In the genomic region with DNA sequence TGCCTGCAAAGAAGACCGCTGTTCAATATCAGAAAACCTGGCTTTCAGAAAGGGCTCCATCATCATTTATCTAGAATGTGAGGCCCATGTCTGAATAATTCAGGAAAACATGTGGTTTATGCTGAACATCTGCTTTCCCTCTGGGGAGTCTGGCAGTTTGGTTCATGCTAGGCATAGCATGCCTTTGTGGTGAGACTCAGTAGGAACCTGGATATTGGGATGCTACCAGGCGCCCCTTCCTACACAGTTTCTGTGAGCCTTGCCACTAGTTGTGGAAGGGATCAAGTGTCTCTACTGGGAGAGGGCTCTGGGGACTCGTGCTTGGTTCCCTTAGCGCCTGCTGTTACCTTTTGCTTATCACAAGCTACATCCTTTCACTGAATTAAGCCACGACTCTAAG, we compare ENCODE assay signal across 17 mouse cellular contexts. TPM values are rescaled to one million over a fixed set of nuclear protein-coding genes. Genes with fewer than 3 reads are reported as not detected.
"Had no signal": no experiment of that assay in that cellular context is flagged by ENCODE, and none has a peak within 500 bp of the region (broad histone marks: within the 10 kb centered on the region; RNA-seq: fewer than 3 reads in every experiment).

No protein-coding gene starts in this region.

- H3K4me1 ChIP-seq: liver, embryonic 13.5 days; midbrain, embryonic 13.5 days; stomach, embryonic 15.5 days had no signal

- H3K36me3 ChIP-seq: kidney, embryonic 15.5 days; liver, embryonic 13.5 days; midbrain, embryonic 13.5 days; stomach, embryonic 15.5 days had no signal

- H3K27ac ChIP-seq: kidney, embryonic 15.5 days; left cerebral cortex, adult 2 months; liver, embryonic 13.5 days; midbrain, embryonic 13.5 days; stomach, embryonic 15.5 days had no signal

- H3K4me3 ChIP-seq: kidney, embryonic 15.5 days; left cerebral cortex, adult 2 months; liver, embryonic 13.5 days; midbrain, embryonic 13.5 days; stomach, embryonic 15.5 days had no signal

- H3K4me2 ChIP-seq: kidney, embryonic 15.5 days; liver, embryonic 13.5 days; midbrain, embryonic 13.5 days; stomach, embryonic 15.5 days had no signal

- H3K9me3 ChIP-seq: kidney, embryonic 15.5 days; liver, embryonic 13.5 days; midbrain, embryonic 13.5 days; stomach, embryonic 15.5 days had no signal

- ATAC-seq: midbrain, embryonic 13.5 days had no signal

- DNase-seq: kidney, adult 11 months; kidney, adult 8-10 months; kidney, postnatal 10 days; kidney, postnatal 36 days; layer of hippocampus, postnatal 36 days; liver, embryonic 13.5 days; lung, adult 2 months; lung, postnatal 14 days; lung, postnatal 4 days; right cerebral cortex, postnatal 25 days; spleen, adult 18-20 months; thymus, postnatal 36 days had no signal

- H3K27me3 ChIP-seq: kidney, embryonic 15.5 days; liver, embryonic 13.5 days; midbrain, embryonic 13.5 days; stomach, embryonic 15.5 days had no signal

- H3K9ac ChIP-seq: kidney, embryonic 15.5 days; liver, embryonic 13.5 days; midbrain, embryonic 13.5 days; stomach, embryonic 15.5 days had no signal

RNA-seq across cellular contexts. Expression of a gene that starts 37.2 kb away (rescaled TPM):
- polyA plus RNA-seq: liver, adult 2 months had no signal
